Mouse (Mus musculus): Measurements from ENCODE around the gene Ptgfr. TPM values are rescaled to one million over a fixed set of nuclear protein-coding genes. Genes with fewer than 3 reads are reported as not detected.

Gene Ptgfr
- polyA plus RNA-seq, 1 experiment from 2014 or later = 0.14 TPM

DNA sequence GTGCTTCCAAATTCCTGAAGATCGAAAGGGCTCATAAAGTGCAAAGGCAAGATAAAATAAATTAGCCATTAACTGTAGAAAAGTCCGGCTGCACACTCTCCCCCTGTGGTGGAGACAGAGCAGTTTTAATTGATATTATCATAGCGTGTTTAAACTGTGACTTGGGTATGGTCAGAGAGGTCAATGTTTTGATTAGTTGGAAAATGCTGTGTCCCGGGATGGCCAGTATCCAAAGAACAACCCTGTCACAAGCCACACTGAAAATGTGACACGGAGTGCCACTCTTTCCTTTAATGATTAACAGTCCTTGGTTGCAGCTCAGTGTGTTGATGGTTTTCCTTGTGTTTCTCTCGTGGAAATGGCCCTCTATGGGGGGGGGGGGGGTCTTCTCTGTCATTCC lies 942 bp upstream of the Ptgfr start:
- ATAC-seq (ENCODE audit: low read depth) = peak; percentile 40; the same call in 1 of the 2 replicates
- Histone ChIP-seq H3K9me3 (replicated peaks; ENCODE audit: control insufficient read depth, low read length) (no peaks in the 10 kb centered on the region), H3K4me1 (ENCODE audit: control insufficient read depth, low read depth, low read length) (no peaks in the 10 kb centered on the region; the same call in 1 of the 2 replicates), H3K4me3 (ENCODE audit: low read depth, low read length) (no peak overlapping the region), H3K36me3 (ENCODE audit: control insufficient read depth, insufficient read depth) (no peaks in the 10 kb centered on the region), H3K27me3 (ENCODE audit: control insufficient read depth, insufficient read depth, low read depth, low read length) (peaks cover 7% of the 10 kb centered on the region), H3K27ac (ENCODE audit: low read length) (no peak overlapping the region), H3K4me2 (ENCODE audit: low read depth, low read length) (no peak overlapping the region), H3K9ac (ENCODE audit: low read depth, low read length) (no peak overlapping the region)
- 43% methylated on average over 6 of the region's 6 CpGs for WGBS (ENCODE audit: insufficient replicate concordance)

DNA sequence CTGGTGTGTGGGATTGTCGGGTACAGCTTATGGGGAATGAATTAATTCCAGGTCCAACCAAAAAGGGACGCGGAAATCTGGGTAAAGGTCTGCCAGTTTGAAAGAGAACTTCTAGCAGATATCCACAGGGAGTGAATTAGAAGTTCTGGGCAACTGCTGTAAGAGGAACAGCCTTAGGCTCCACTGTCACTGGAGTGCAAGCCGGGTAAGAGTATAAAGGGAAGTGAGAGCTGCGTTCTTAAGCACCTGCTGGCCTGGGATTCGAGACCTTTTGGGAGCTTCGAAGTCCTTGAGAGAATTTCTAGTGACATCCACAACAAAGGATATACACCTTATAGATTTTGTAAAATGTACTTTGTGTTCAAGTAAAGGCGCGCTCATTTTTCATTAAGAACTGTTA lies 319 bp upstream of the Ptgfr start:
- Histone ChIP-seq H3K27ac (ENCODE audit: low read length) (no peak overlapping the region), H3K4me3 (ENCODE audit: low read depth, low read length) (no peak overlapping the region), H3K4me2 (ENCODE audit: low read depth, low read length) (peak overlapping the region; percentile 51; the same call in 1 of the 2 replicates), H3K27me3 (ENCODE audit: control insufficient read depth, insufficient read depth, low read depth, low read length) (peaks cover 7% of the 10 kb centered on the region), H3K9me3 (replicated peaks; ENCODE audit: control insufficient read depth, low read length) (no peaks in the 10 kb centered on the region), H3K9ac (ENCODE audit: low read depth, low read length) (no peak overlapping the region), H3K4me1 (ENCODE audit: control insufficient read depth, low read depth, low read length) (no peaks in the 10 kb centered on the region; the same call in 1 of the 2 replicates), H3K36me3 (ENCODE audit: control insufficient read depth, insufficient read depth) (no peaks in the 10 kb centered on the region)
- WGBS (ENCODE audit: insufficient replicate concordance) = 31% methylated on average over 9 of the region's 9 CpGs
- ATAC-seq (ENCODE audit: low read depth) = no peak

DNA sequence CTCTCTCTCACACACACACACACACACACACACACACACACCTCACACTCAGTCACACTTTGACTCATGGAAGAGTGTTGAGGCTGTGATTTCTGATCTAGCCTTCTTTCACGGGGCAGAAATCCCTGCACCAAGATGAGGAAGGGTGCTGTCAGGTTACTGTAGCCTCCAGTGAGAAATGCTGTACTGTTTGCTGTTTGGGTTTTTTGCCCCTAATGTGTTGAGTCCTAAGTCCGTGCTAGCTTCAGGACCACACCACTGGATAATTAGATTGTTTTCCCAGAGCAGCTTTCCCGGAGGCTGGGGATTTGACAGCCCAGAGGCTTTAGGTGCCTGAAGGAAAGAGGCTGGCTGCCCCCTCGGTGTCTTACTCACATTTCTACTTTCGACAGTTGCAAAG lies 979 bp downstream of the Ptgfr start:
- H3K4me3 ChIP-seq (ENCODE audit: low read depth, low read length) = no peak overlapping the region
- H3K36me3 ChIP-seq (ENCODE audit: control insufficient read depth, insufficient read depth) = no peaks in the 10 kb centered on the region
- no peak overlapping the region for H3K27ac ChIP-seq (ENCODE audit: low read length)
- H3K27me3 ChIP-seq (ENCODE audit: control insufficient read depth, insufficient read depth, low read depth, low read length) = peaks cover 7% of the 10 kb centered on the region
- H3K4me1 ChIP-seq (ENCODE audit: control insufficient read depth, low read depth, low read length) = no peaks in the 10 kb centered on the region; the same call in 1 of the 2 replicates
- 8% methylated on average over 5 of the region's 5 CpGs for WGBS (ENCODE audit: insufficient replicate concordance)
- no peak for ATAC-seq (ENCODE audit: low read depth)
- peak overlapping the region; percentile 51; the same call in 1 of the 2 replicates for H3K4me2 ChIP-seq (ENCODE audit: low read depth, low read length)
- H3K9me3 ChIP-seq (replicated peaks; ENCODE audit: control insufficient read depth, low read length) = no peaks in the 10 kb centered on the region
- no peak overlapping the region for H3K9ac ChIP-seq (ENCODE audit: low read depth, low read length)

DNA sequence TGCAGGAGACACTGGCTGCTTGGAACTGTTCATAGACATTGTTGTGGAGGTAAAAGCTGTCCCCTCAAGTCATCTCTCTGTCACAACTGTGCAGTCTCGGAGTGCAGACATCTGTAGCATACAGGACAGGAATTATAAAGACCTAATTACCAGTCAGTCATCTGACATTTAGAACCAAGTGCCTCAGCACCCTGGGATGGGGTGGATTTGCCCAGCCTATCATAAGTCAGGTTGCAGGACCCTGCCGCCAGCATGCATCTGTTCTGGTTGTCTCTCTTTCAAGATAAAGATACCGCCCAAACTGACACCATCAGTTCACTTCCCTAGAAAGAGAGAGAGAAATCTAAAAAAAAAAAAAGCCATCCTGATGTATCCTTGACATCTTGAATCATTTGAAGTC lies 1.6 kb downstream of the Ptgfr start:
- H3K36me3 ChIP-seq (ENCODE audit: control insufficient read depth, insufficient read depth) = no peaks in the 10 kb centered on the region
- no peak for ATAC-seq (ENCODE audit: low read depth)
- no peaks in the 10 kb centered on the region for H3K9me3 ChIP-seq (replicated peaks; ENCODE audit: control insufficient read depth, low read length)
- 54% methylated on average over 3 of the region's 3 CpGs for WGBS (ENCODE audit: insufficient replicate concordance)
- H3K4me2 ChIP-seq (ENCODE audit: low read depth, low read length) = no peak overlapping the region
- H3K27ac ChIP-seq (ENCODE audit: low read length) = no peak overlapping the region
- H3K4me1 ChIP-seq (ENCODE audit: control insufficient read depth, low read depth, low read length) = no peaks in the 10 kb centered on the region; the same call in 1 of the 2 replicates
- H3K4me3 ChIP-seq (ENCODE audit: low read depth, low read length) = no peak overlapping the region
- H3K27me3 ChIP-seq (ENCODE audit: control insufficient read depth, insufficient read depth, low read depth, low read length) = peaks cover 7% of the 10 kb centered on the region
- no peak overlapping the region for H3K9ac ChIP-seq (ENCODE audit: low read depth, low read length)

DNA sequence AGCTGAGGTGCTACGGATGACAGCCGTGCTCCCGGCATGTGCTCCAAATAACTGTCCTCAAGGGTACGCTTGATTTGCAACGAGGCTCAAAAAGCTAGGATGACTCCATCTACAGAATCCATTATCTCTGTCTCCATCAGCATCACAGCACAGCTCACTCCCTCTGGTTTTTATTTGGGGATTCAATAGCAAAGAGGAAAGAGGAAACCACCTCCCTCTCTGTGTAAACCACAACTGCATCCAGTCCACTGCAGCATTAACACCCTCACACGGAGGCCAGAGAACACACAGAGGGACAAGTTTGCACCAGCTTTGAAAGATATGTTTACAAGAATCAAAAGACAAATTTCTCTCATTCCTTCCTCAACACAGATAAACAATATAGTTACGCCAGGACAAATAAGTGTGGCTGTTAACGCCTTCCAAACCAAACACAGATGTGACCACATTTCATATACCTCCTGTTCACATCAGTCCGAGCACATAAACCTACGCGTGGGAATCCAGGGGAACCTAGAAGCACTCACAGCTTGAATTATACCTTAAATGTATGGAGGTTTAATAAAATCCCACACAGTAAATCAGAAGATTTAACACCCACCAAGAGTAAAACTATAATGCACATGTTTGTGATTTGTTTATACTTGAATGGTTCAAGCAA lies 9.3 kb downstream of the Ptgfr start:
- no peak overlapping the region for H3K9ac ChIP-seq (ENCODE audit: low read depth, low read length)
- H3K27ac ChIP-seq (ENCODE audit: low read length) = no peak overlapping the region
- ATAC-seq (ENCODE audit: low read depth) = no peak
- 57% methylated on average over 11 of the region's 11 CpGs for WGBS (ENCODE audit: insufficient replicate concordance)
- H3K36me3 ChIP-seq (ENCODE audit: control insufficient read depth, insufficient read depth) = no peaks in the 10 kb centered on the region
- no peaks in the 10 kb centered on the region for H3K9me3 ChIP-seq (replicated peaks; ENCODE audit: control insufficient read depth, low read length)
- no peak overlapping the region for H3K4me3 ChIP-seq (ENCODE audit: low read depth, low read length)
- no peaks in the 10 kb centered on the region for H3K27me3 ChIP-seq (ENCODE audit: control insufficient read depth, insufficient read depth, low read depth, low read length)
- no peaks in the 10 kb centered on the region for H3K4me1 ChIP-seq (ENCODE audit: control insufficient read depth, low read depth, low read length)
- H3K4me2 ChIP-seq (ENCODE audit: low read depth, low read length) = no peak overlapping the region

DNA sequence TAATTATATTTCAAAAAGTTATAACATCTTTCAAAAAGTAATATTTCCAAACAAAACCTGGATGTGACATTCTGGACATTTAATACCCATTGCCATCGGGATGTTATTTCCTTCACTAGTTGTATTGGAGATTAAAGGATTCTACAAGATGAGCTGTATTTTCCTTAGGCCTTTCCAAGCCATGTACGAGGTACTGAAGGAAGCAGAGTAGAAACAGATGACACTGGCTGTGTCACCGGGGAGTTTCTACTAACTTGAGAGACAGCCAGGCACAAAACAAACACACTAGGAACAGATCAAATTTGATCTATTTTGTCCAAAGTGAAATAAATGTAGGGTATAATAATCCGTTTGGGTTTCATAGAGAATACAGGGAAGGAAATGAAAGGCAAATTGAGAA lies 17.6 kb downstream of the Ptgfr start:
- no peak overlapping the region for H3K9ac ChIP-seq (ENCODE audit: low read depth, low read length)
- no peaks in the 10 kb centered on the region for H3K4me1 ChIP-seq (ENCODE audit: control insufficient read depth, low read depth, low read length)
- 58% methylated on average over 4 of the region's 4 CpGs for WGBS (ENCODE audit: insufficient replicate concordance)
- ATAC-seq (ENCODE audit: low read depth) = no peak
- H3K4me3 ChIP-seq (ENCODE audit: low read depth, low read length) = no peak overlapping the region
- no peak overlapping the region for H3K4me2 ChIP-seq (ENCODE audit: low read depth, low read length)
- H3K27me3 ChIP-seq (ENCODE audit: control insufficient read depth, insufficient read depth, low read depth, low read length) = no peaks in the 10 kb centered on the region
- H3K27ac ChIP-seq (ENCODE audit: low read length) = no peak overlapping the region
- H3K36me3 ChIP-seq (ENCODE audit: control insufficient read depth, insufficient read depth) = no peaks in the 10 kb centered on the region
- H3K9me3 ChIP-seq (replicated peaks; ENCODE audit: control insufficient read depth, low read length) = no peaks in the 10 kb centered on the region

DNA sequence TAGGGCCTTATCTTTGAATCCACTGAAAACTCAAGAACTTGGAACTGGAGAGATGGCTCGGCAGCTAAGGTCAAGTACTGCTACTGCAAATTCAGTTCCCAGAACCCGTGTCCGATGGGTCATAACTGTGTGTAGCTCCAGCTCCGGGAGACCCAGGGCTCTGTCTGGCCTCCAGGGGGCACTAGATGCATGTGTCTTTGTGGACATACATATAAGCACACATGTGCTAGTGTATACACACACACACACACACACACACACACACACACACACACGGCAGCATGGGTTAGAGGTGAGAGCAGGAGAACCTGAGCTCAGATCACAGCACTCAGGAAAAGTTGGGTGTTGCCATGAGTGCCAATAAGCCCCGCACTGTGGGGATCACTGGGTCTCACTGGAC lies 19.2 kb downstream of the Ptgfr start:
- ATAC-seq (ENCODE audit: low read depth) = 0 out of 2 replicates have a peak, but pooled peaks have one; percentile 9
- Histone ChIP-seq H3K4me1 (ENCODE audit: control insufficient read depth, low read depth, low read length) (no peaks in the 10 kb centered on the region), H3K36me3 (ENCODE audit: control insufficient read depth, insufficient read depth) (no peaks in the 10 kb centered on the region), H3K4me2 (ENCODE audit: low read depth, low read length) (no peak overlapping the region), H3K27ac (ENCODE audit: low read length) (no peak overlapping the region), H3K27me3 (ENCODE audit: control insufficient read depth, insufficient read depth, low read depth, low read length) (no peaks in the 10 kb centered on the region), H3K4me3 (ENCODE audit: low read depth, low read length) (no peak overlapping the region), H3K9ac (ENCODE audit: low read depth, low read length) (no peak overlapping the region), H3K9me3 (replicated peaks; ENCODE audit: control insufficient read depth, low read length) (no peaks in the 10 kb centered on the region)
- WGBS (ENCODE audit: insufficient replicate concordance) = 66% methylated on average over 6 of the region's 6 CpGs

DNA sequence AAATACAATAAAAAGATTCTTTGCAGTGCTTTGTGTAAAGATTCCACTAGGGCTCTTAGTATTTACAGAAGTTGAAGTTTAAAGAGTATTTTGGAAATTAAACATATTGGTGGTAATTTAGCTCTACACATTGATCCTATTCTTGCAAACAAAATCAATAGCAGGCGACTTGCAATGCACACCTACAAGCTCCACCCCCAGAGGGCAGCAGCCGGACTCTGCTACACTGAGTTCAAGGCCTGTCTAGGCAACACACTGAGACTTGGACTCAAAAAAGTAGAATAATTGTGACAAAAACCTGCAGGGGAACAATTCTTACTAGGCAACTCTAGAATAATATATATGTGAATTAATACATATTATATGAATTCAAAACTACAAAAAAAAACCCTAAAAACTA lies 28.8 kb downstream of the Ptgfr start:
- no peak for ATAC-seq (ENCODE audit: low read depth)
- Histone ChIP-seq H3K4me1 (ENCODE audit: control insufficient read depth, low read depth, low read length) (no peaks in the 10 kb centered on the region), H3K9ac (ENCODE audit: low read depth, low read length) (no peak overlapping the region), H3K27ac (ENCODE audit: low read length) (no peak overlapping the region), H3K4me3 (ENCODE audit: low read depth, low read length) (no peak overlapping the region), H3K27me3 (ENCODE audit: control insufficient read depth, insufficient read depth, low read depth, low read length) (no peaks in the 10 kb centered on the region), H3K9me3 (replicated peaks; ENCODE audit: control insufficient read depth, low read length) (no peaks in the 10 kb centered on the region), H3K36me3 (ENCODE audit: control insufficient read depth, insufficient read depth) (no peaks in the 10 kb centered on the region), H3K4me2 (ENCODE audit: low read depth, low read length) (no peak overlapping the region)
- WGBS (ENCODE audit: insufficient replicate concordance) = 42% methylated on average over 2 of the region's 2 CpGs

DNA sequence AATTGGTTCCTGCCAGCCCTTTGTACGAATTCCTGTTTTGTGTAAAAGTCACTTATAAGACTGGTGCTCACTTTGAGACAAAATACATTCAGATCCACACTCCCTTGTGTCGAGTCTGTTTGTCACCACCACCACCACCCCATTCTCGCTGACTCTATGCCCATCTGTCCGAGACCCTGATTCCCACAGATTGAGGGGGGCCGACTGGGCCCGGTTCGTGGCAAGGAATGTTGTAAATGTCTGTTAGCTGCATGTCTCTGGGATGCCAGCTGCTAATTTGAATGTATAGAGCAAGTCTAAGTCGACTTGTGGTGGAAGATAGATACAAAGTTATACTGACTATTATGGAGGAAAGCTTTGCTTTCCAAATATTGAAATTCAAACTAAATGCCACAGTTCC lies 48.8 kb downstream of the Ptgfr start:
- H3K27ac ChIP-seq (ENCODE audit: low read length) = no peak overlapping the region
- H3K36me3 ChIP-seq (ENCODE audit: control insufficient read depth, insufficient read depth) = no peaks in the 10 kb centered on the region
- H3K4me2 ChIP-seq (ENCODE audit: low read depth, low read length) = no peak overlapping the region
- no peaks in the 10 kb centered on the region for H3K4me1 ChIP-seq (ENCODE audit: control insufficient read depth, low read depth, low read length)
- 58% methylated on average over 8 of the region's 8 CpGs for WGBS (ENCODE audit: insufficient replicate concordance)
- H3K27me3 ChIP-seq (ENCODE audit: control insufficient read depth, insufficient read depth, low read depth, low read length) = no peaks in the 10 kb centered on the region
- ATAC-seq (ENCODE audit: low read depth) = no peak
- H3K9ac ChIP-seq (ENCODE audit: low read depth, low read length) = no peak overlapping the region
- H3K4me3 ChIP-seq (ENCODE audit: low read depth, low read length) = no peak overlapping the region
- no peaks in the 10 kb centered on the region for H3K9me3 ChIP-seq (replicated peaks; ENCODE audit: control insufficient read depth, low read length)

All from liver, embryonic 16.5 days (tissue).